Mouse (Mus musculus) mesoderm, embryonic 11.5 days (tissue): ENCODE results near the gene Hpcal1.
"Not testable (repeated sequence)": the region's sequence is repeated elsewhere in the genome, so short reads cannot be mapped to it uniquely, and the experiment has no call there.

Experiments
- DNase-seq: peaks from one replicate; pipeline ENCODE4 v3.0.0-alpha.2; 2012; ENCODE audit warnings: low read depth, low spot score

The Hpcal1 gene

GRCm38 (mm10) chr12:17738473-17738872, 47.8 kb downstream of the Hpcal1 start:
- no peak for DNase-seq

GRCm38 (mm10) chr12:17740226-17740625, 49.6 kb downstream of the Hpcal1 start:
- DNase-seq = no peak

- DNase-seq = no peak
Measured at GRCm38 (mm10) chr12:17741637-17742364, 51.1 kb downstream of the Hpcal1 start.

- DNase-seq = no peak
Measured at GRCm38 (mm10) chr12:17742571-17743321, 52.1 kb downstream of the Hpcal1 start.

GRCm38 (mm10) chr12:17745431-17745830, 54.8 kb downstream of the Hpcal1 start:
- DNase-seq = no peak

GRCm38 (mm10) chr12:17746725-17747124, 56.1 kb downstream of the Hpcal1 start:
- no peak for DNase-seq

GRCm38 (mm10) chr12:17747191-17748154, 56.8 kb downstream of the Hpcal1 start:
- no peak for DNase-seq

GRCm38 (mm10) chr12:17748155-17748529, 57.5 kb downstream of the Hpcal1 start:
- DNase-seq = no peak

GRCm38 (mm10) chr12:17749784-17750183, 59.1 kb downstream of the Hpcal1 start:
- DNase-seq = no peak

GRCm38 (mm10) chr12:17750500-17750899, 59.8 kb downstream of the Hpcal1 start:
- DNase-seq = no peak

GRCm38 (mm10) chr12:17752828-17753227, 62.2 kb downstream of the Hpcal1 start:
- DNase-seq = no peak

GRCm38 (mm10) chr12:17754771-17755170, 64.1 kb downstream of the Hpcal1 start:
- no peak for DNase-seq

GRCm38 (mm10) chr12:17756891-17757290, 66.2 kb downstream of the Hpcal1 start:
- no peak for DNase-seq

GRCm38 (mm10) chr12:17762286-17762933, 71.8 kb downstream of the Hpcal1 start:
- no peak for DNase-seq

- no peak for DNase-seq
Measured at GRCm38 (mm10) chr12:17763054-17763453, 72.4 kb downstream of the Hpcal1 start.

- DNase-seq = no peak
Measured at GRCm38 (mm10) chr12:17764005-17764404, 73.3 kb downstream of the Hpcal1 start.

- not testable (repeated sequence) for DNase-seq
Measured at GRCm38 (mm10) chr12:17767567-17767966, 76.9 kb downstream of the Hpcal1 start.

GRCm38 (mm10) chr12:17769476-17770172, 79.0 kb downstream of the Hpcal1 start:
- DNase-seq = no peak

GRCm38 (mm10) chr12:17770538-17770937, 79.9 kb downstream of the Hpcal1 start:
- DNase-seq = no peak

GRCm38 (mm10) chr12:17773721-17774120, 83.1 kb downstream of the Hpcal1 start:
- DNase-seq = not testable (repeated sequence)

- DNase-seq = not testable (repeated sequence)
Measured at GRCm38 (mm10) chr12:17774842-17775241, 84.2 kb downstream of the Hpcal1 start.
